Mouse (Mus musculus) layer of hippocampus, postnatal 14 days (tissue): ENCODE results near the gene Olfr642. TPM values are rescaled to one million over a fixed set of nuclear protein-coding genes. Genes with fewer than 3 reads are reported as not detected.

Source experiments
- DNase-seq, 2 experiments: peaks; one replicate each; pipeline ENCODE4 v3.0.0; 2021 to 2022; ENCODE audit warnings: low spot score in 2 of 2, mixed read lengths in 1 of 2
- long read RNA-seq, 2 experiments: library from polyadenylated mRNA; stranded (forward); transcript quantifications; one replicate each; pipeline ENCODE4 v2.0.0; 2021
- total RNA-seq, 2 experiments: library from RNA; stranded (reverse); gene quantifications; 2 replicates each; pipeline ENCODE4 v1.2.3; 2021

Olfr642 gene
- not detected for total RNA-seq
- long read RNA-seq, experiment 1: 0 reads
- long read RNA-seq, experiment 2: 0 reads

GRCm38 (mm10) chr7:104052566-104052965 lies at the start of gene Olfr642:
TSS of gene Olfr642 (minus strand) at chr7:104052666.
- DNase-seq: no peak

GRCm38 (mm10) chr7:104085365-104085764 lies 32.9 kb upstream of the Olfr642 start, which contains the start of gene Olfr645:
TSS of gene Olfr645 (minus strand) at chr7:104085465.
- DNase-seq: no peak

- no peak for DNase-seq
Measured at GRCm38 (mm10) chr7:104071769-104072168, 19.3 kb upstream of the Olfr642 start, which contains the start of gene Olfr644. TSS of gene Olfr644 (minus strand) at chr7:104071869.

GRCm38 (mm10) chr7:104061345-104061744 lies 8.9 kb upstream of the Olfr642 start, which contains the start of gene 4930516K23Rik:
TSS of gene 4930516K23Rik (minus strand) at chr7:104061445.
- DNase-seq: no peak

GRCm38 (mm10) chr7:104059215-104059614 lies 6.7 kb upstream of the Olfr642 start:
- no peak for DNase-seq

- no peak for DNase-seq
Measured at GRCm38 (mm10) chr7:104050745-104051144, 1.7 kb downstream of the Olfr642 start.

- no peak for DNase-seq
Measured at GRCm38 (mm10) chr7:104035145-104035544, 17.3 kb downstream of the Olfr642 start, which contains the start of gene Olfr641. TSS of gene Olfr641 (plus strand) at chr7:104035445.

- no peak for DNase-seq
Measured at GRCm38 (mm10) chr7:104026978-104027377, 25.5 kb downstream of the Olfr642 start.

GRCm38 (mm10) chr7:104025473-104025872 lies 27.0 kb downstream of the Olfr642 start, which contains the start of gene Olfr640:
TSS of gene Olfr640 (minus strand) at chr7:104025573.
- no peak for DNase-seq

GRCm38 (mm10) chr7:104021651-104022050 lies 30.8 kb downstream of the Olfr642 start:
- DNase-seq: no peak

GRCm38 (mm10) chr7:104018953-104019352 lies 33.5 kb downstream of the Olfr642 start:
- no peak for DNase-seq

GRCm38 (mm10) chr7:104017203-104017602 lies 35.3 kb downstream of the Olfr642 start, which contains the start of gene Olfr639:
TSS of gene Olfr639 (minus strand) at chr7:104017303.
- DNase-seq: no peak

- no peak for DNase-seq
Measured at GRCm38 (mm10) chr7:103999124-103999523, 53.3 kb downstream of the Olfr642 start.

GRCm38 (mm10) chr7:103998446-103998845 lies 54.0 kb downstream of the Olfr642 start, which contains the start of gene Olfr638:
TSS of gene Olfr638 (plus strand) at chr7:103998746.
- DNase-seq: no peak

Other genes starting within 250 kb of the Olfr642 start
- gene Hbb-bt, start 238.7 kb downstream of the Olfr642 start, total RNA-seq: 10 to 100 TPM; 58.3 to 79.4 TPM
- gene Hbb-bs, start 224.6 kb downstream of the Olfr642 start, total RNA-seq: 100 to 1,000 TPM; 565 to 654 TPM
- gene Hbb-bh2, start 212.1 kb downstream of the Olfr642 start, total RNA-seq: not detected
- gene Hbb-bh1, start 209.5 kb downstream of the Olfr642 start, total RNA-seq: not detected
- gene Hbb-y, start 199.4 kb downstream of the Olfr642 start, total RNA-seq: not detected
- gene Olfr66, start 166.4 kb downstream of the Olfr642 start, total RNA-seq: not detected
- gene Olfr64, start 158.2 kb downstream of the Olfr642 start, total RNA-seq: not detected
- gene Olfr65, start 149.2 kb downstream of the Olfr642 start, total RNA-seq: not detected
- not detected for gene Olfr631, start 123.8 kb downstream of the Olfr642 start, total RNA-seq
- not detected for gene Olfr632, start 118.3 kb downstream of the Olfr642 start, total RNA-seq
- gene Olfr633, start 108.2 kb downstream of the Olfr642 start, total RNA-seq: not detected
- gene Olfr635, start 81.5 kb downstream of the Olfr642 start, total RNA-seq: under 1 TPM; 0.07 to 0.09 TPM
- not detected for gene Olfr638, start 53.9 kb downstream of the Olfr642 start, total RNA-seq
- under 1 TPM; 0.07 to 0.19 TPM for gene Olfr639, start 35.4 kb downstream of the Olfr642 start, total RNA-seq
- gene Olfr640, start 27.1 kb downstream of the Olfr642 start, total RNA-seq: not detected
- gene Olfr641, start 17.2 kb downstream of the Olfr642 start, total RNA-seq: not detected
- not detected for gene 4930516K23Rik, start 8.8 kb upstream of the Olfr642 start, total RNA-seq
- not detected for gene Olfr644, start 19.2 kb upstream of the Olfr642 start, total RNA-seq
- not detected for gene Olfr645, start 32.8 kb upstream of the Olfr642 start, total RNA-seq
- not detected for gene Olfr646, start 52.2 kb upstream of the Olfr642 start, total RNA-seq
- not detected for gene Ubqln5, start 77.2 kb upstream of the Olfr642 start, total RNA-seq
- not detected for gene Olfr643, start 84.7 kb upstream of the Olfr642 start, total RNA-seq
- not detected for gene Ubqln3, start 90.6 kb upstream of the Olfr642 start, total RNA-seq
- gene Ubqlnl, start 97.9 kb upstream of the Olfr642 start, total RNA-seq: not detected
- not detected for gene Olfm5, start 112.2 kb upstream of the Olfr642 start, total RNA-seq
- under 1 TPM; 0.17 to 0.44 TPM for gene Olfr648, start 130.7 kb upstream of the Olfr642 start, total RNA-seq
- not detected for gene Olfr649, start 143.3 kb upstream of the Olfr642 start, total RNA-seq
- gene Trim6, start 166.1 kb upstream of the Olfr642 start, total RNA-seq: under 1 TPM; 0.28 to 0.33 TPM
- gene Trim34a, start 191.8 kb upstream of the Olfr642 start, total RNA-seq: 1 to 10 TPM in 1 of 2 experiments, under 1 TPM in 1; 0.76 to 1.0 TPM
- gene Trim5, start 235.4 kb upstream of the Olfr642 start, total RNA-seq: under 1 TPM; 0.25 to 0.55 TPM